Mouse (Mus musculus) mammary gland, adult 2 months (tissue): ENCODE results near the gene Ubtf. TPM values are rescaled to one million over a fixed set of nuclear protein-coding genes. Genes with fewer than 3 reads are reported as not detected.

Source experiments
- polyA plus RNA-seq: library from polyadenylated mRNA; depleted of rRNA; stranded (reverse); fragments of >200 nt; gene quantifications from 2 replicates; pipeline ENCODE4 v1.2.3, GENCODE M21; 2012; ENCODE audit warnings: low replicate concordance; rRNA removed

Gene Ubtf
- polyA plus RNA-seq: 20.5 and 28.1 TPM in 2 replicates

GRCm38 (mm10) chr11:102319410-102319792, at the start of gene Ubtf:
Gene Ubtf, minus strand, starts transcription at chr11:102319742.

GRCm38 (mm10) chr11:102366103-102366502, 46.6 kb upstream of the Ubtf start, which contains the start of gene Slc4a1:
Gene Slc4a1, minus strand, starts transcription at chr11:102366203.

GRCm38 (mm10) chr11:102296491-102297472, 22.8 kb downstream of the Ubtf start, which contains the start of gene Atxn7l3:
Gene Atxn7l3, minus strand, starts transcription at chr11:102296631.

GRCm38 (mm10) chr11:102284501-102285094, 34.9 kb downstream of the Ubtf start, which contains the start of gene Tmub2:
Gene Tmub2, plus strand, starts transcription at chr11:102284931.

GRCm38 (mm10) chr11:102268520-102269244, 50.9 kb downstream of the Ubtf start, which contains the start of gene Asb16:
Gene Asb16, plus strand, starts transcription at chr11:102268743.

Other genes with a start within 250 kb of the Ubtf start
- gene Mpp2, start 231.2 kb downstream of the Ubtf start, polyA plus RNA-seq: 13.5 and 13.8 TPM in 2 replicates
- gene Ppy, start 218.4 kb downstream of the Ubtf start, polyA plus RNA-seq: not detected in 2 replicates
- not detected in 2 replicates for gene Pyy, start 211.9 kb downstream of the Ubtf start, polyA plus RNA-seq
- gene Nags, start 174.2 kb downstream of the Ubtf start, polyA plus RNA-seq: 0.85 TPM in 1 of 2 replicates, not detected in the other
- 17.0 and 22.2 TPM in 2 replicates for gene Tmem101, start 163.3 kb downstream of the Ubtf start, polyA plus RNA-seq
- 35.8 and 55.6 TPM in 2 replicates for gene Lsm12, start 134.4 kb downstream of the Ubtf start, polyA plus RNA-seq
- 115 and 131 TPM in 2 replicates for gene G6pc3, start 130.1 kb downstream of the Ubtf start, polyA plus RNA-seq
- 88.0 and 204 TPM in 2 replicates for gene Hdac5, start 89.6 kb downstream of the Ubtf start, polyA plus RNA-seq
- 1.2 and 1.4 TPM in 2 replicates for gene BC030867, start 70.9 kb downstream of the Ubtf start, polyA plus RNA-seq
- 0.50 and 19.4 TPM in 2 replicates for gene Asb16, start 51.0 kb downstream of the Ubtf start, polyA plus RNA-seq
- gene Tmub2, start 34.8 kb downstream of the Ubtf start, polyA plus RNA-seq: 52.4 and 58.1 TPM in 2 replicates
- gene Atxn7l3, start 23.1 kb downstream of the Ubtf start, polyA plus RNA-seq: 39.6 and 48.4 TPM in 2 replicates
- gene Slc4a1, start 46.5 kb upstream of the Ubtf start, polyA plus RNA-seq: 0.06 TPM in 1 of 2 replicates, not detected in the other
- gene Rundc3a, start 73.7 kb upstream of the Ubtf start, polyA plus RNA-seq: 4.6 and 10.4 TPM in 2 replicates
- 583 and 649 TPM in 2 replicates for gene Slc25a39, start 88.2 kb upstream of the Ubtf start, polyA plus RNA-seq
- 304 and 432 TPM in 2 replicates for gene Grn, start 110.6 kb upstream of the Ubtf start, polyA plus RNA-seq
- 22.9 and 40.8 TPM in 2 replicates for gene Fam171a2, start 127.9 kb upstream of the Ubtf start, polyA plus RNA-seq
- gene Itga2b, start 150.4 kb upstream of the Ubtf start, polyA plus RNA-seq: 27.3 and 35.8 TPM in 2 replicates
- 17.4 and 19.1 TPM in 2 replicates for gene Gpatch8, start 236.7 kb upstream of the Ubtf start, polyA plus RNA-seq